Mouse (Mus musculus): ENCODE data around the gene Strn.
"Not testable (repeated sequence)": the region's sequence is repeated elsewhere in the genome, so short reads cannot be mapped to it uniquely, and the experiment has no call there.

Strn gene

GRCm38 (mm10) chr17:78710258-78710657, 26.7 kb downstream of the Strn start:
- DNase-seq (ENCODE audit: low spot score in 2 of 2), result no peak

GRCm38 (mm10) chr17:78708422-78708821, 28.6 kb downstream of the Strn start:
- no peak for DNase-seq (ENCODE audit: low spot score in 2 of 2)

- DNase-seq (ENCODE audit: low spot score in 2 of 2), result no peak
Measured at GRCm38 (mm10) chr17:78702988-78703387, 34.0 kb downstream of the Strn start.

- no peak for DNase-seq (ENCODE audit: low spot score in 2 of 2)
Measured at GRCm38 (mm10) chr17:78698965-78699364, 38.0 kb downstream of the Strn start.

GRCm38 (mm10) chr17:78697462-78697861, 39.5 kb downstream of the Strn start:
- DNase-seq (ENCODE audit: low spot score in 2 of 2), result no peak

DNA sequence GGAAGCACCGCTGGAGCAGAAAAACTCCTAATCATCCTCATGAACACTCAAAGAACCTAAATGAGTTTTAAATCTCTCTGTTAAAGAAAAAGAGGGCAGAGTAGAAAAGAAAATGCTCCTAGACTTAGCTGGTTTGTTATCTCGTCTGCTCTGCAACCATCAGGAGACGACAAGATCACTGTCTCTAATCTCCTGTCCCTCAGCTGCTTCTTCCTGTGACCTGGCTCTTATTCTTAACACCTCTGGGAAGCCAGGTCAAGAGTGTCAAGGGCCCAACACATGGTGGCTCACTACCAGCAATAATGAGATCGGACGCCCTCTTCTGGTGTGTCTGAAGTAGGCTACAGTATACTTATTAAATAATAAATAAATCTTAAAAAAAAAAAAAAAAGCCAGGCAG, 40.1 kb downstream of the Strn start:
- DNase-seq (ENCODE audit: low spot score in 2 of 2), result no peak

DNA sequence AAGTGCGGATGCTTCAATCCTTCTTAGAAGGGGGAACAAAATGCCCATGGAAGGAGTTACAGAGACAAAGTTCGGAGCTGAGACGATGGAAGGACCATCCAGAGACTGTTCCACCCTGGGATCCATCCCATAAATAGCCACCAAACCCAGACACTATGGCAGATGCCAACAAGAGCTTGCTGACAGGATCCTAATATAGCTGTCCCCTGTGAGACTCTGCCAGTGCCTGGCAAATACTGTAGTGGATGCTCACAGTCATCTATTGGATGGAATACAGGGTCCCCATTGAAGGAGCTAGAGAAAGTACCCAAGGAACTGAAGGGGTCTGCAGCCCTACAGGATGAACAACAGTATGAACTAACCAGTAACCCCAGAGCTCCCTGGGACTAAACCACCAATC, 47.8 kb downstream of the Strn start:
- not testable (repeated sequence) for DNase-seq (ENCODE audit: low spot score in 2 of 2)

GRCm38 (mm10) chr17:78687971-78688370, 49.0 kb downstream of the Strn start:
- no peak for DNase-seq (ENCODE audit: low spot score in 2 of 2)

- DNase-seq (ENCODE audit: low spot score in 2 of 2), result no peak
Measured at GRCm38 (mm10) chr17:78685004-78685403, 52.0 kb downstream of the Strn start.

DNA sequence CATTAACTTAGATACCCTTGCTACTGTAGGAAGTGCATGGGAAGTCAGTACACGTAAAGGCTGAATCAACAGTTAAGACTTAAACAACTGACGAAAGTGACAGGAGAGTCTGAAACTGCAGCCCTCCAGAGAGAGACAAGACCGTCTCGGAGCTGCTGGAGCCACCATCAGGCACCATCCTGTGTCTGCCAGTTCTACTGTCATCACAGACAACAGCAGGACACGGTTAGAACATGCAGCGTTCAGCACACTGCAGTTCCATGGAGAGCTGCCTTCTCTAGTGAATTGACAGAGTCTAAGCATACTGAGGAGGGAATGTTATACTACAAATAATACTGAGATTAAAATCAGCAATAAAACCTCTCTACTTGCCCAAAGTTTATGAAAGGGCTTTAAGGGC, 54.6 kb downstream of the Strn start:
- no peak for DNase-seq (ENCODE audit: low spot score in 2 of 2)

DNA sequence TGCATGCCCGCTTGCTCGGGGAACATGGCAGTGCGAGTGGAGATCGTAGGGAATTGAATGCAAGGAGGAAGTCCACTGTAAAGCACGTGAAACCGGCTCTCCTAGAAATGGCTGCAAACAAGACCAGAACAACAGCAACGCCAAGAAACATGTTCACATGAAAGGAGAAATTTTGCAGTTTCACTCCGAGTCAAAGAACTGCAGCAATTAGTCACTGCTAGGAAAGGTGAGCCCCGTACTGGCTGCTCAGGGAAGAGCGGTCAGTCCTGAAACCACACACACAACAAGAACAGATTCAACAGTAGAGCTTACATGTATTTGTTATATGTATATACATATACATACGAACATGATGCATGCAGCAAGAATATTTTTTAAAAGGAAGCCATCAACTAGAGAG, 57.5 kb downstream of the Strn start:
- DNase-seq (ENCODE audit: low spot score in 2 of 2), result no peak

- peak in 1 of 2 experiments; percentile 25 for DNase-seq (ENCODE audit: low spot score in 2 of 2)
Measured at GRCm38 (mm10) chr17:78676813-78677212, 60.2 kb downstream of the Strn start.

DNA sequence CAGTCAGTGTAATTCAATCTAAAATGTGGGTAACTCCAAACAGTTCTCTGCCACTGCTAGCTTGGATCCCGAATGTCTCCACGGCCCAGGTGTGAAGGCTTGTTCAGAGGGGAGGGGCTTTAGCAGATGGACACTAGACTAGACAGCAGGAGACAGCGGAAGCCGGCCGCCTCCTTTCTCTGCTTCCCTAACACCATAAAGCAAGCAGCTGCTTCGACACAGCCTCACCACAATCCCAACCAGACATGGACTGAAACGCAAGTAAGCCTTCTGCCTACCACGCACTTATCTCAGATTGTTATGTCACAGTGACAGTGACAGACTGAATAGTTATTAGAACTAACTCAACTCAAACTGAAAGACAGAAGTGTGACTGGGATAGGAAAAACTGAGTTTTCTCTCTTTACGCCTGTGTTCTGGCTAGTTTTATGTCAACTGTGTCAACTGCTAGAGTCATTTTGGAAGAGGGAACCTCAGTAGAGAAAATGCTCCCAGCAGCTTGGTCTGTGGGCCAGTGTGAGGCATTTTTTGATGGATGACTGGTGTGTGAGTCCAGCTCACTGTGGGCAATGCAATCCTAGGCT, 71.9 kb downstream of the Strn start:
- DNase-seq (ENCODE audit: low spot score in 2 of 2), result no peak

DNA sequence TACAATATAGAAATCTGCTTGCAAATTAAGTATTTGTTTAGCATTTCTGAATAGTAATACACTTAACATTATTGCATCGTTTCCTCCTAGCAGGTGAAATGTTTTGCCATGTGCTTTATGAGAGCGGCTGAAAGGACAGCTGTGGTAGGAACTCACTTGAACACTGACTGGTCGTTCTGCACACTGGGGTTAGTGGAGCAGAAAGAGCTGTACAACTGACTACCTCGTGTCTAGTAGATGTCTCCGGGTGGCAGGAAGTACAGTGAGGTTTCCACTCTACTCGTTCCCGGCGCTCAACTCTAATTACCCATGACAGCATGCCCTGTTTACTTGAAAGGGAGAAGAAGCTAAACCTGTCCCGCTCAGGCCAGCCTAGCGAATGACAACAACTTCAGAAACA, 82.2 kb downstream of the Strn start:
- DNase-seq (ENCODE audit: low spot score in 2 of 2), result no peak

- DNase-seq (ENCODE audit: low spot score in 2 of 2), result no peak
Measured at GRCm38 (mm10) chr17:78643853-78644475, 93.0 kb downstream of the Strn start.

GRCm38 (mm10) chr17:78642259-78642658, 94.7 kb downstream of the Strn start:
- DNase-seq (ENCODE audit: low spot score in 2 of 2), result no peak

DNA sequence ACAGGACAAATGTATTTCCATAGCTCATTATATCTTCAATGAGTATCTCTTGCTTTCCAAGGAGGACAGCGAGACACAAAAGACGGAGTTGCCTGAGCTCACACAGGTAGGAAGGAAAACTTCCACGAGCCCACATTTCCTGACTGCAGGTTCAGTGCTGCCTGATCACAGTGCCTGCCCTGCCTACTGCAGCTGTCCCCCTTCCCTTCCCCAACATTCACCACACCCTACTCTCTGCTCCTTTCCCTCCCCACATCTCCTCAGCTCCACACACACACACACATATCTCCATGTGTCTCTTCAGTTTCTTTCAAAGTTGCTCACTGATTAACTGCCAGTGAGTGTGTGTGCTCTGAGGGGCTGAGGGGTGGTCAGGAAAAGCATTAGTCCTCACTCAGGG, 96.6 kb downstream of the Strn start:
- DNase-seq (ENCODE audit: low spot score in 2 of 2), result no peak

DNA sequence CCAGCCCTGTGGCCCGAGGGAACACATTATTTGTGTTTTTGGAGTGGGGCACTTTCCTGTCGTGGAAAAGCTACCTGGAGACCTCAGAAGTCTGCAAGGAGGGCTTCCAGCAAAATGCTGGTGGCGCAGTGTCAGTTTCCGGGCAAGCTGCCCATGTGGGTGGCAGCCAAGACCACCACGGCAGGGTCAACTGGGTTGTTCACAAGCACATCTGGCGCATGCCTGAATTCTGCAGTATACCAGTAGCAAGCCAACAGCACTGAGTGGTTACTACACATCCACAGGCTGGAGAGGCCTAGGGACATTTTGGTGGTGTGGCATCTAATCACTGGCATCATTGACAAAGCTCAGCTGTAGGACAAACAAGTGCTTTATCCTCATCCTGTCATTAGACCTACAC, 97.9 kb downstream of the Strn start:
- DNase-seq (ENCODE audit: low spot score in 2 of 2), result no peak

GRCm38 (mm10) chr17:78637140-78637539, 99.9 kb downstream of the Strn start:
- no peak for DNase-seq (ENCODE audit: low spot score in 2 of 2)

DNA sequence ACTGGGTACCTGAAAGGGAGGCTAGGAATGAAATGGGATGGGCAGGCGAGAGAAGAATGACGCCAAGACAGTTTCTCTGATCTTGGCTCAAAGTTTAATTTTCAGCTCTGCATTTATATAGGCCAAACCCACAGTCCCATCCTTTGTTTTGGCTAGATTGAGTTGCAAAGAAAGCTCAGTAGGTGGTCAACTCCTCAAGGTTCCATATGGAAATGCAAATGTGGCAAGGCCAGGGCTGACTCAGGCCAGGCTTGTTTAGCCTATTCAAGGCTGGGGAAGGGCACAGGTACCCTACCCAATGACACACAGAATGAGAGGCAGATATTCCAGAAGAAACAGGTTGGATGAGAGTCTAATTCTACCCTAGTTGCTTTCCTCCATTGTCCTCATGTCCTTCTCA, 101.4 kb downstream of the Strn start:
- DNase-seq (ENCODE audit: low spot score in 2 of 2), result no peak

DNA sequence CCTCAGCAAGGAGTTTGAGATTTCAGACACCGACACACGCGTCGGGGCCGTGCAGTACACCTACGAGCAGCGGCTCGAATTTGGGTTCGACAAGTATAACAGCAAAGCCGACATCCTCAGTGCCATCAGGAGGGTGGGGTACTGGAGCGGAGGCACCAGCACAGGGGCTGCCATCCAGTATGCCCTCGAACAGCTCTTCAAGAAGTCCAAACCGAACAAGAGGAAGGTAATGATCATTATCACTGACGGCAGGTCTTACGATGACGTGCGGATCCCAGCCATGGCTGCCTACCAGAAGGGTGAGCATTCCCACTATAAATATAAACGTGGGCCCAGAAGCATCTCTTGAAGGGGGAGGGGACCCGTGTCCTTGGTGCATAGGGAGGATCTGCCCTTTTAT, 112.1 kb downstream of the Strn start:
- no peak for DNase-seq (ENCODE audit: low spot score in 2 of 2)

GRCm38 (mm10) chr17:78621863-78622262, 115.1 kb downstream of the Strn start:
- no peak for DNase-seq (ENCODE audit: low spot score in 2 of 2)

- DNase-seq (ENCODE audit: low spot score in 2 of 2), result no peak
Measured at GRCm38 (mm10) chr17:78620740-78621139, 116.3 kb downstream of the Strn start.

GRCm38 (mm10) chr17:78619981-78620380, 117.0 kb downstream of the Strn start:
- no peak for DNase-seq (ENCODE audit: low spot score in 2 of 2)
